Mouse (Mus musculus): ENCODE measurements around the gene Dapk1.

- no peak for TF ChIP-seq CTCF (IDR thresholded peaks at IDR 0.05; ENCODE audit: low read depth, low read length)
- TF ChIP-seq POLR2A (IDR thresholded peaks at IDR 0.05; ENCODE audit: insufficient read depth, low read length) = no peak
Observed at GRCm38 (mm10) chr13:60761161-60761560, 159.4 kb downstream of the Dapk1 start.

Data from ES-Bruce4 (cell line).